Mouse (Mus musculus) spleen, adult 2 months (tissue): ENCODE results near the gene Rbp7.

Experiments
- CTCF ChIP-seq: fragments of 200-500 bp; IDR thresholded peaks from 2 replicates; pipeline ENCODE4 v1.5.1; 2011; ENCODE audit warnings: mild to moderate bottlenecking, inconsistent platforms; ENCODE audit not compliant: insufficient read depth, insufficient read length, insufficient replicate concordance; ENCODE audit errors: extremely low read depth
- POLR2A ChIP-seq: fragments of 200-500 bp; IDR thresholded peaks from 2 replicates; pipeline ENCODE4 v1.6.1; 2011; ENCODE audit warnings: low read depth, low read length, inconsistent platforms

DNA sequence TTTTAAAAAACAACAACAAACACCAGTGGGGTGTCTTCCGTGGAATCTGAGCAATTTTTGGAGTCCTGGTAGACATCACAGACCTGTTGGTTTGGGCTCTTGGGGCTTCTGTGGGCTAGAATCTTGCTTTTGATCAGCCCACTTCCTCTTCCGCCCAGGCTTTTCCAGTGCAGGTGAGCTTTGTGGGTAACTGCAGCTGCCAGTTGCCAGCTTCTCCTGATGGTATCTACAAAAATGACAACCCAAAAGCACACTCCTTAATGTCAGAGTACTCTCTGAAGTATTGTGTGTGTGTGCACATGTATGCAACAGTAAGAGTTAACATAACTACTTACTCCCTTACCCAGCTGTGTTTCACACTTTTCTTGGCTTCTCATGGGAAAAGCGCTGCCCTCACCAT lies 14.8 kb upstream of the Rbp7 start:
- TF ChIP-seq CTCF = no peak
- TF ChIP-seq POLR2A = no peak
